Mouse (Mus musculus) MEL (cell line): ENCODE data around the gene Gpr61.

Source experiments
- HCFC1 ChIP-seq: IDR thresholded peaks from 2 replicates; pipeline ENCODE4 v1.6.1; 2012; ENCODE audit warnings: low read depth, mild to moderate bottlenecking, inconsistent platforms, low read length, improper control_type of control experiment, moderate library complexity
- MAFK ChIP-seq: IDR thresholded peaks from 2 replicates; pipeline ENCODE4 v1.6.1; 2011; ENCODE audit warnings: low read depth, mild to moderate bottlenecking, low read length, improper control_type of control experiment, borderline replicate concordance
- POLR2A ChIP-seq, 2 experiments: IDR thresholded peaks; 2 replicates each; pipeline ENCODE4 v1.6.1; 2011 to 2012; ENCODE audit warnings: low read length in 2 of 2, mild to moderate bottlenecking in 2 of 2, control low read depth in 1 of 2, improper control_type of control experiment in 1 of 2, low read depth in 1 of 2, moderate library complexity in 1 of 2; ENCODE audit not compliant: control insufficient read depth in 1 of 2, insufficient read depth in 1 of 2, poor library complexity in 1 of 2

- TF ChIP-seq HCFC1 (no peak), MAFK (no peak), POLR2A (IDR thresholded peaks at IDR 0.05; ENCODE audit: control insufficient read depth in 1 of 2, insufficient read depth in 1 of 2, low read depth in 1 of 2, low read length in 2 of 2, poor library complexity in 1 of 2) (no peak)
Observed at GRCm38 (mm10) chr3:108166486-108167211, 12.0 kb upstream of the Gpr61 start.
